Mouse (Mus musculus): Measurements from ENCODE around the gene Bcl7c.
"Not testable (repeated sequence)": the region's sequence is repeated elsewhere in the genome, so short reads cannot be mapped to it uniquely, and the experiment has no call there.

Bcl7c gene

GRCm38 (mm10) chr7:127708207-127709078 lies at the start of gene Bcl7c:
Bcl7c (minus strand) TSS chr7:127708933.
- DNase-seq, result peak; percentile 97

- no peak for DNase-seq
Measured at GRCm38 (mm10) chr7:127753741-127754140, 45.0 kb upstream of the Bcl7c start.

GRCm38 (mm10) chr7:127753158-127753557 lies 44.4 kb upstream of the Bcl7c start:
- DNase-seq, result no peak

GRCm38 (mm10) chr7:127752069-127752468 lies 43.3 kb upstream of the Bcl7c start:
- DNase-seq, result no peak

- no peak for DNase-seq
Measured at GRCm38 (mm10) chr7:127751619-127752018, 42.9 kb upstream of the Bcl7c start.

- peak; percentile 39 for DNase-seq
Measured at GRCm38 (mm10) chr7:127750131-127751127, 41.7 kb upstream of the Bcl7c start.

GRCm38 (mm10) chr7:127748235-127748560 lies 39.5 kb upstream of the Bcl7c start:
- DNase-seq, result no peak

GRCm38 (mm10) chr7:127747559-127748234 lies 39.0 kb upstream of the Bcl7c start:
- no peak for DNase-seq

- peak; percentile 71 for DNase-seq
Measured at GRCm38 (mm10) chr7:127746494-127747491, 38.1 kb upstream of the Bcl7c start.

GRCm38 (mm10) chr7:127745652-127746493 lies 37.1 kb upstream of the Bcl7c start:
- DNase-seq, result peak; percentile 97

- DNase-seq, result peak; percentile 94
Measured at GRCm38 (mm10) chr7:127745251-127745651, 36.5 kb upstream of the Bcl7c start.

- peak; percentile 90 for DNase-seq
Measured at GRCm38 (mm10) chr7:127744366-127745045, 35.8 kb upstream of the Bcl7c start, which contains the start of gene Fbxl19. Fbxl19 (plus strand) TSS chr7:127744543.

- DNase-seq, result not testable (repeated sequence)
Measured at GRCm38 (mm10) chr7:127732066-127732465, 23.3 kb upstream of the Bcl7c start, which contains the start of gene Ctf2. Ctf2 (minus strand) TSS chr7:127732166.

- DNase-seq, result no peak
Measured at GRCm38 (mm10) chr7:127730170-127730569, 21.4 kb upstream of the Bcl7c start.

- no peak for DNase-seq
Measured at GRCm38 (mm10) chr7:127727898-127728297, 19.2 kb upstream of the Bcl7c start.

GRCm38 (mm10) chr7:127725924-127726323 lies 17.2 kb upstream of the Bcl7c start:
- no peak for DNase-seq

- no peak for DNase-seq
Measured at GRCm38 (mm10) chr7:127725490-127725889, 16.8 kb upstream of the Bcl7c start.

GRCm38 (mm10) chr7:127719258-127719657 lies 10.5 kb upstream of the Bcl7c start:
- peak; percentile 15 for DNase-seq

- DNase-seq, result no peak
Measured at GRCm38 (mm10) chr7:127718339-127718738, 9.6 kb upstream of the Bcl7c start.

GRCm38 (mm10) chr7:127716992-127717391 lies 8.3 kb upstream of the Bcl7c start:
- peak; percentile 86 for DNase-seq

Data from kidney, postnatal 10 days (tissue).